Mouse (Mus musculus) ovary, adult 18-20 months (tissue): ENCODE data around the gene Fancd2os.

Experiments
- DNase-seq: peaks from one replicate; pipeline ENCODE4 v3.0.0; 2022; ENCODE audit warnings: low spot score, mixed read lengths

Fancd2os gene

DNA sequence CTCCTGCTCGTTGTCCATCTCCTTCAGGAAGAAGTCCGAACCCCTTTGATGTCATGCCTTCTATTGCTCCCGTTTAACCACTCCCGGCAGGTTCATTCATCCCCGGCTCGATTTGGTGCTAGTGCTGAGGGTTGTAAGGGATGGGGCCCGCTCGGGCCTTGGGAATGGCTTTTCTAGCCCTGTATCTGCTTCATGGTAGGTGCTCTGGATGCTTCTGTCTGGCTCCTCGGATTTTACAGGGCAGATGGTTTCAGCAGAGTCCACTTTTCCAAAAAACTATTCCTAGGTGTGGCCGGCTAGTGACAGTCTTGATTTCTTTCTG, 4.7 kb upstream of the Fancd2os start:
- DNase-seq = no peak

DNA sequence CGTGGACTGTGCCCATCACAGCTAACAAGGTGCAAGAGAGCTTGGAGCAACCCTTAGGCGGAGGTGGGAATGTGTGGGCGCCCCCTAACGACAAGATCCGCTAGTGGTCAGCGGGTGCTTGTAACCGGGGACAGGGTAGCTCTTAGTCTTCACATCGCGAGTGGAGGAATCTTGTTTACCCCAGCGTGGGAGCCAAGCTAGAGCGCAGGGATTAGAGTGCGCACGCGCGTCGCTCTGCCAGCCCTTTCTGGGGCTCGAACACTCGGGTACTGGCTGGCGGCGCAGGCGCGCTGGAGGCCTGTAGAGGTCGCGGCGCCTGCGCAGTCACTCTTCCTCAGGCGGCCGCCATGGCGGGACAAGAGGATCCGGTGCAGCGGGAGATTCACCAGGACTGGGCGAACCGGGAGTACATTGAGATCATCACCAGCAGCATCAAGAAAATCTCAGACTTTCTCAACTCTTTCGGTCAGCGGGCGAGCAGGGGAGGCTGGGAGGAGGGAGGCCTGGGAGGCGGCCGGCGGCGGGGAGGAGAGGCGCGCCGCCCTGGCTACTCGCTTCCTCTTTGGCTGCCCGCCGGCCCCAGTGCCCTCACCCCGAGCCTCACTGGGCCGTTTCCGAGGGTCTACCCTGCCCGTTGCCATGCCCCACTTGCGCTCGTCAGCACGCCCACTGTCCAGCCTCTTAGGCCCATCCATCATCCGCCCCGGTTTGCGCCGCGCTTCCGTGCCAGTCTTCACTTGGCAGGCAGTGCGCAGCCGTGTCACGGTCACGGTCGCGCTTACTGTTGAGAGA, 4.1 kb upstream of the Fancd2os start, which contains the start of gene Brk1:
TSS of gene Brk1 (plus strand) at position 341 of the 792 bp plus-strand sequence.
- peak; percentile 82 for DNase-seq

DNA sequence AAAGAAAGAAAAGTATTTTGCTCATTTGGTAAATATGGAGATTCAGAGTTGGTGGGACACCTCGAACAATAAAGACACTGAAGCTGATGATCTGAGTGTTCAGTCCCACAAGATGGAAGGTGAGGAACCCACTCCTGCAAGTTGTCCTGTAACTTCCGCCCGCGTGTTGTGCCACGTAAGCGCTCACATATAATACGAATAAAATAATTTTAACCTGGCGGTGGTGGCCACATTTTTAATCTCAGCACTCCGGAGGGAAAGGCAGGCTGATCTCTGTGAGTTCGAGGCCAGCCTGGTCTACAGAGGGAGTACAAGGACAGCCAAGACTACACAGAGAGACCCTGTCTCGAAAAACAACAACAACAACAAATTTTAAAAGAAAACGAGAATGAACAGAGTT, 3.5 kb upstream of the Fancd2os start:
- no peak for DNase-seq

DNA sequence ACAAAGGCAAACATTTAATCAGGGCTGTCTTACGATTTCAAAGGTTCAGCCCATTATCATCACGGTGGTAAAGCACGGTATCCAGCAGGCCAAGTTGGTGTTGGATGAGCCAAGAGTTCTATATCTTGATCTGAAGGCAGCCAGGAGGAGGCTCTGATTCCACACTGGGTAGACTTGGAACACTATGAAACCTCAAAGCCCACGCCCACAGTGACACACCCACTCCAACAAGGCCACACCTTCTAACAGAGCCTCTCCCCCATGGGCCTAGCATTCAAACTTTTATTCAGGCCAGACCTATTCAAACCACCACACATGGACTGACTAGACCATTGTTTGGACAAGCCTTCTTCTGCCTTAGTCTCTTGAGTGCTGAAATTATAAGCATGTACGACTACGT, 2.3 kb upstream of the Fancd2os start:
- no peak for DNase-seq

DNA sequence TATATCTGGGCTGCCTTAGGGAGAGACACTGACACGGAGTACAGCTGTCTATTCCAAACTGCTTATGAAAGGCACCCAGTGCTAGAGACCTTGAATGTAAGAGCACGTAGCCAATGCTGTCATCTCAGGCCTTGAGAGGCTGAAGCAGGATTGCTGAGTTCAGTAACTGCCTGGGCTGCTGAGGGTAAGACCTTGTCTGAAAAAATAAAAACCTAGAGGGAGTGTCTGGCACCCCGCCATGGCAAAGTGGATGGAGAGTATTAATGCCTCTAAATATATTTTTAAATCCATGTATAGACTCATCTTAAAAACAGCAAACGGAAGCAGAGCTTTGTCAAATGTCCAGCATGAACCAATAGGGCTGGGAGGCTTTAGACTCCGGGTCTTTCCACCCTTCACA, 682 bp downstream of the Fancd2os start:
- DNase-seq = peak; percentile 60

DNA sequence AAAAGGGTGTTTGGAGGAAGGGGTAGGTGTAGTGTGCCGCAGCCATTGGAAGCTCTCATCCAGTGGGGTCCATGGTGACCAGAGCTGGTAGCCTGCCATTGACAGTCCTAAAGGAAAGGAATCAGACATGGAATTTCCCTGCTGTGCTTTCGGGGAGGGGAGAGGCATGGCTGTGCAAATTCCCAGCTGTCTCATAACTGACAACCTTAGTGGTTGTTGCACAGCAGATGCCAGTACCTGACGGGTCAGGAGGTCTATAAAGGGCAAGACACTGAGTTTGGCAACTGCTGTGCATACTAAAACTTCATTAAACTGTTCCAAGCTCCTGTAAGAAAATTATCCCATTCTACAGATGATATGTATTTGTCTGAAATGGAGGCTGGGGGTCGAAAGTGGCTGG, 2.6 kb downstream of the Fancd2os start:
- no peak for DNase-seq

DNA sequence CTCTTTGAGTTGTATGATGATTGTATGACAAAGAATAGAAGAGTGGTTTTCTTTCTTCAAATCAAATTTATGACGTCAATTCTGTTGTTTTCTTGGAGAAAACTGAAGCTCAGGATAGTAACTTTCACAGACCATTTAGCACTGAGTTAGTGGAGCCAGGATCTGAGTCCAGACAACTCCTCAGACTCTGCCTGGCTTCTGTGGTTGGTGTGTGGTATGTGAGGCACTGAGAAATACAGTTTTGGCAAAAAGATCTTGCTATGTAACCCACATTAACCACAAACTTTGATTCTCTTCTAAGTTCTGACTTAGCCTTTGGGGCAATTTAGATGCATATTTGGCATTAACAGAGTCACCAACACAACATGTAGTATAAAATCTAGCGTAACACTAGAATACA, 7.9 kb downstream of the Fancd2os start:
- DNase-seq = no peak

DNA sequence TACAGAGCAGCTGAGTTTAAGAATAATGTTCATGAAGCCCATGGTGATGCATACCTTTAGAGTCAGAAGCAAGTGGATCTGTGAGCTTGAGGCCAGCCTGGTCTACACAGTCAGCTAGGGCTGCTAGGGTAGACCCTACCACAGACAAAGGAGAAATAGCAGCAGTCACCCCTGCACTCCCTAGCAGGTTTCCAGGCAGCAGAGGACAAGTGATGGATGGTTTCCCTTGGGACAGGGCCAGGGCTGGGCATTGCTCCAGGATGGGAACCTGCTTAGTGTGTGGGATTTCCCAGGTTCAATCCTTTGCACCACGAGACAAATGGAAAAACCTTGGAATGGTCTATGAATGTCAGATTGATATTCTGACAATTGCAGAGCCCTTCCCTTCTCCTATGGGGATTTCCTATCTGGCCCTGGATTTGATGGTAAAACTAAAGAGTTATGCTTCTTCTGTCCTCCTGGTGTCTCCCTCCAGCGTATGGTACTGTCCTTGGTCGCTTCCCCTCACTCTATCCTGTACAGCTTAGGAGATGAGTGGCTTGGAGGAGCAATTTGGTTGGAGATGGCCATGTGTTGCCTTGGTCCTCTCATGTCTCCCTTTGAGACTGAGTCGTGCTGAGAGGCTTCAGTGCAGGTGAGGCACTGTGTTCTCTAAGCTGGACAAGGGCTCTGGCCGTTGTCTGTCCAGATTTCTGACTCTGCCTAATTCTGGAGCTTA, 13.9 kb downstream of the Fancd2os start:
- no peak for DNase-seq

DNA sequence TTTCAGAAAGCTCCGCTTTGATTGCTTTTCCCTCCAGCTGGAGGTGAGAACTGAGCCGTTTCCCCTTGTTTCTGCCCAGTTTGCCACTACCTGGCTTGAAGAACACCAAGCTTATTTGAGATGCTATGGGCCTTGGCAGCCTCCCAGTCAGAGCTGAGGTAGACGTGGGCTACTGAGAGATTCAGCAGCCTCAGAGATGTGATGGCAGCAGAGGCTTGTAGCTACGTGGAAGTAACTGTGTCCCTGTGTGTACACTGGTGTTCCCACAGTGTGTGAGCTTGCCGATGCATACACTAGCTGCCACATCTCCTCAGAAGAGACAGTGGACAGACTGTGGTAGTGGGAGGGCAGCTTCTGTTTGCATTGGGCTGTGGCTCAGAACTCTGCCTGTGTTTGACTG, 15.4 kb downstream of the Fancd2os start:
- no peak for DNase-seq

DNA sequence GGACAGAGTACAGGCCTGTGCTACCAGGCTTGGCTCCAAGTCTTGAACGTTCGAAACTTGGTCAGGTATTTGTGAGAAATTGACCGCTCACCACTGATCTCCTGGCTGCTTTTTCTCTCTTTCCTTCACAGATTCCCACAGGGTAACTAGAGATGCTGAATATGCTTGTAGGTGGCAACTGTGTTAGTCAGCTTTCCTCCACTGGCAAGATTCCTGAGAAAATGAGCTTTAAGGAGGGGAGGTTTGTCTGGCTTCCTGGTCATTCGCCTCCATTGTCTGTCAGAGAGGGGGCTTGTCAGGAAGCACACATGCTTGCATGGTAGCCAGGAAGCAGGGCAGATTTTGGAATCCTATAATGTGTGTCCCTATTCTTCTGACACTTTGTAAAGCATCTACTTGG, 17.5 kb downstream of the Fancd2os start:
- no peak for DNase-seq

DNA sequence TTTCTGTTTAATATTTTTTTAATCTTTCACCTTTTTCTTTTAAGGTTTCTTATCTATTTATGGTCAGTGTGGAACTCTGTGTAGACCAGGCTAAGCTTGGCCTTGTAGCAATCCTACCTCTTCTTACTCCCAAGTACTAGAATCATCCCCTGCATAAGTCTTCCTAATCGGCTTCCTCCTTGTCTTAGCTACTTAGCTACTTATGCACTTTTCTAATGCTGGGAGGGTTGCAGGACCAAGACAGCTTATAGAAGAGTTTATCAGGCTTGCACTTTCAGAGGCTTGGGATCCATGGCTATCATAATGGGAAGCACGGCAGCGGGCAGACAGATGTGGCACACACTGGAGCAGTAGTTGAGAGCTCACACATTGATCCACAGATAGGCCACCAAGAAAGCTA, 21.2 kb downstream of the Fancd2os start:
- no peak for DNase-seq

DNA sequence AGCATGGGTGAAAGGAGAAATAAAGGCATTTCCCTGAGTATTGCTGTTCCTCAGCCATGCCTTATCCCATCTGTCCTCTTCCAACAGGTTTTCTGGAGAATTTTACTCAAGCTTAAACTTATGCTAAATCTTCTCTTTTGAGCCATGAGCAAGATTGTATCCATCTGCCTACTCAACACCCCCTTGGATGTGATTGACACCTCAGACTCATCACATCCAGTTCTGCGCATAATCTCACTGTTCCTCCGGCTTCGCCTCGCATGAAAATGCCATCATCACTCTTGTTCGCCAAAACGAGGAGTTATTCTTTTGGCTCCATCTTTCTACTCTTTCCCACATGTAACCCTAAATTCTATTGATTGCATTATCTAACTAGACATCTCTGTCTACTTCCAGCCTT, 24.5 kb downstream of the Fancd2os start:
- DNase-seq = no peak

DNA sequence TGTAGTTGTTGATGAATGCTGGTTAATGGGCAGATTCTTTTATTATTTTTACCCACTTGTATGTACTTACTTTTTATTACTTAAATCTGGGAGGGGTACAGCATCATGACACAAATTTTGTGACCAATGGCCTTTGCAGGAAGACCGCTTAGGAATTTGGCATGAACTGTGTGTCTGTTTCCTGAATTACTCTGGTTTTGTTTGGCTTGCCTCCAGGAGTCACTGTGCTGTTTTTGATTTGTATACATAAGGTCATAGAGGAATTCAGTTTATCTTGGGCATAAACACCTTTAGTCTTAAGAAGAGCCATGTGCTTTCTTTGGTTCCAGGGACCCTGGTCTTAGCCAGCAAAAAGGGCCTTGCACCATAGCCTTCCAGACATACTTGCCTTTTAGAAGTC, 36.0 kb downstream of the Fancd2os start:
- DNase-seq = no peak

DNA sequence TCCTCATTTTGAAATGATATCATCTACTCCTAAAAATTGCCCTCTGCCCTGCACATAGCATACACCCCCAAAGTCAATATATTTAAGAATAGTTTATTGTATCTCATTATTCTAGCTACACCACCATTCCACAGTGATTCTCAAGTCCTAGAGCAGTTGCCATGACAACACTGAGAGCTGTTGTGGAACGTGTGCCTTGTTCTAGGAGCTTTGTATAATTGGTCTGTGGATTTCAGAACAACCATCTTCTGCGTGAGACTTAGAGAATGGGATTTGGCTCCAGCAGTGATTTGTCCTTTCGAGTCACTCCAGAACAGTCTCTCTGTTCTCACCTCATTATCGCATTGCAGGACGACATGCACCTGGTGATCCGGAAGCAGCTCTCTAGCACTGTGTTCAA, 40.8 kb downstream of the Fancd2os start:
- DNase-seq = no peak
